In the genomic region with DNA sequence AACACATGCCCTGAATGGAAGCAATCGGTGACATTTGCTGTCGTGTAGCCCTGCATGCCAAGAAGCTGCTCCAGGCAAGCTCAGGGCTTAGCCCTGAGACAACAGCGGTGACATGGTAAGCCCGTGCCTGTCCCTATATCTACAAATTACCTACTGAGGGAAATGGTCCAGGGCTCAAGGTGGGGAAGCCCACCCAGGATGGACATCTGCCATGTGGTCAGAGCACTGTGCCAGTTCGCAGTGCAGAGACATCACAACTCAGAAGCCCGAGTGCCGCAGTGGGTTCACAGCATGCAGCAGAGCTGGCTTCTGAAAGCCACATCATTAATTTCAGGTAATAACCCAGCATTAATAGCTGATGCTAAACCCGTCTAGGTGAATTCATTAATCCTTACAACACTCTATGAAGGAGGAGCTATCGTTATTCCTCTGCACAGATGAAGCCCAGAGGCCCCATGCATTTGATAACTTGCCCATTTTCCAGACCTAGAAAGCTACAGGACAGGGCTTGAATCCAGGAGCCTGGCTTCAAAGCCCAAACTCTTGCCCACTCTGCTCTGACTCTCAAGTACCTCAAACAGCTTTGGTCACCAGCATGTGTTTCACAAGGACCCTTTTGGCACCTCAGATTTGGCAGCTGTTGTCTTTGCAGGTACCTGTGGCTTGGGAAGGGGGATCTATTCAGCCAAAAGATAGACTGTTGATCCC, we compare ENCODE assay signal across 20 mouse cellular contexts.
"Had no signal": no experiment of that assay in that cellular context is flagged by ENCODE, and none has a peak within 500 bp of the region (broad histone marks: within the 10 kb centered on the region; RNA-seq: fewer than 3 reads in every experiment).

No protein-coding gene starts in this region.

- H3K4me3 ChIP-seq: heart, adult 2 months; heart, embryonic 13.5 days; heart, embryonic 15.5 days; hindbrain, embryonic 13.5 days; kidney, embryonic 15.5 days; limb, embryonic 13.5 days; limb, embryonic 15.5 days; liver, embryonic 12.5 days had no signal

- H3K9me3 ChIP-seq: heart, embryonic 13.5 days; heart, embryonic 15.5 days; hindbrain, embryonic 13.5 days; kidney, embryonic 15.5 days; limb, embryonic 13.5 days; limb, embryonic 15.5 days; liver, embryonic 12.5 days had no signal

- ATAC-seq: hindbrain, postnatal 0 days; intestine, embryonic 16.5 days; liver, embryonic 12.5 days had no signal

- H3K4me2 ChIP-seq: heart, embryonic 11.5 days; heart, embryonic 13.5 days; heart, embryonic 15.5 days; hindbrain, embryonic 13.5 days; kidney, embryonic 15.5 days; limb, embryonic 13.5 days; limb, embryonic 15.5 days; liver, embryonic 12.5 days had no signal

- H3K9ac ChIP-seq: heart, embryonic 13.5 days; heart, embryonic 15.5 days; hindbrain, embryonic 13.5 days; kidney, embryonic 15.5 days; limb, embryonic 13.5 days; limb, embryonic 15.5 days; liver, embryonic 12.5 days; liver, embryonic 14.5 days had no signal

- H3K27me3 ChIP-seq: heart, embryonic 13.5 days; heart, embryonic 15.5 days; hindbrain, embryonic 13.5 days; kidney, embryonic 15.5 days; liver, embryonic 12.5 days had no signal

- H3K27ac ChIP-seq: heart, adult 2 months; heart, embryonic 13.5 days; heart, embryonic 15.5 days; hindbrain, embryonic 13.5 days; hindbrain, postnatal 0 days; kidney, embryonic 15.5 days; kidney, postnatal 0 days; limb, embryonic 13.5 days; limb, embryonic 15.5 days; liver, embryonic 12.5 days; liver, embryonic 14.5 days had no signal

- H3K4me1 ChIP-seq: liver, embryonic 12.5 days had no signal

- DNase-seq: gastrocnemius, postnatal 36 days; heart, adult 11 months; heart, adult 2 months; heart, postnatal 36 days; kidney, adult 11 months; kidney, postnatal 14 days; layer of hippocampus, adult 9-11 months; layer of hippocampus, postnatal 36 days had no signal

- H3K36me3 ChIP-seq: heart, embryonic 13.5 days; heart, embryonic 15.5 days; hindbrain, embryonic 13.5 days; kidney, embryonic 15.5 days; limb, embryonic 13.5 days; limb, embryonic 15.5 days; liver, embryonic 12.5 days had no signal
